Mouse (Mus musculus) gastrocnemius, postnatal 10 days (tissue): ENCODE measurements around the gene Hesx1. TPM values are rescaled to one million over a fixed set of nuclear protein-coding genes. Genes with fewer than 3 reads are reported as not detected.

Source experiments
- DNase-seq: peaks from one replicate; pipeline ENCODE4 v3.0.0; 2021; ENCODE audit warnings: mixed read lengths
- total RNA-seq, 2 experiments: library from RNA; stranded (reverse); gene quantifications; 2 replicates each; pipeline ENCODE4 v1.2.3; 2021

Gene Hesx1
- total RNA-seq, 2 experiments from 2014 or later = not detected

DNA sequence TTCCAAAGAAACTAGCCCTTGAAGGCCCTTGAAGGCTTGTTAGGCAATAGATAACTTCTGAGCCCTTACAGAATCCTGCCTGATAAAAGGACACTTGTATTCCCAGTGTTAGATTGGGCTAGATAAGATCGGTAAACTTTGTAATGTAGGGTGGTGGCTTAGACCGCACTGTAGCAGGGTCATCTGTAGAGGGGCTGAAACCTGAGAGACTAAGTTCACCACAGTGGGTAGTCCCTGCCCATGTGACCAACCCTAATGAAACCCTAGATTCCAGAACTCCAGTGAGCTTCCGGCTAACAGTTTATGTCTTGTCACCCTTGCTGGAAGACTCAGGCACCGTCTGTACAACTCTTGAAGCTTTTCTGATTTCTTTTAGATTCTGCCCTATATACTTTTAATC, 19.4 kb downstream of the Hesx1 start:
- no peak for DNase-seq

DNA sequence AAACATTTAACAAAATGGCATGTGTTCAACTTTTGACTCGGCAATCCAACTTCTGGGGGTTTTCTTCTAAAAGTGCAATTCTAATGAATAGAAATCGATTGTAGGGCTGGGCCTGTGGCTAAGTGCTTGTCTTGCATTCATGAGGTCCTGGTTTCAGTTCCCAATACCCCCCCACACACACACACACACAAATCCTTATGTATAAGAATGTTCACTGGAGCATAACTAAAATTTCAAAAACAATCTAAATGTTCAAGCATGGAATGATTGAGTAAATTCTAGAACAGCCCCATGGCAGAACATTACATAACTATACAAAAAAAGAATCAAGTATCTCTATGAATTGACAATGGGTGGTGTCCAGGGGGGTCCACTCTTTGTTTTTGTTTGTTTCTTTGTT, 23.7 kb downstream of the Hesx1 start:
- no peak for DNase-seq

- DNase-seq = peak; percentile 20
Observed at GRCm38 (mm10) chr14:27019850-27020249, 25.6 kb downstream of the Hesx1 start.

DNA sequence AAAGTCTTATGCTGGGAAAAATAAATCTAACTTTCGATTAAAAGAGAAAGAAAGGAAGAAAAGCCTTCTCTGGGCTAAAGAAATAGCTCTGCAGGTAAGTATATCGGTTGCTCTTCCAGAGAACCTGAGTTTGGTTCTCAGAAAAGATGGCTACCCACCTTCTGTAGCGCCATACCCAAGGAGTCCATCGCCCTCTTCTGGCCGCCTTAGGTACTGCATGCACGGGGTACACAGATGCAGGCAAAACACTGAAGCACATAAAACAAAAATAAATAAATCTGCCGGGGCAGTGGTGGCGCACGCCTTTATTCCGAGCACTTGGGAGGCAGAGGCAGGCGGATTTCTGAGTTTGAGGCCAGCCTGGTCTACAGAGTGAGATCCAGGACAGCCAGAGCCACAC, 28.7 kb downstream of the Hesx1 start:
- DNase-seq = peak; percentile 74

- DNase-seq = no peak
Observed at GRCm38 (mm10) chr14:27024664-27025063, 30.4 kb downstream of the Hesx1 start.

DNA sequence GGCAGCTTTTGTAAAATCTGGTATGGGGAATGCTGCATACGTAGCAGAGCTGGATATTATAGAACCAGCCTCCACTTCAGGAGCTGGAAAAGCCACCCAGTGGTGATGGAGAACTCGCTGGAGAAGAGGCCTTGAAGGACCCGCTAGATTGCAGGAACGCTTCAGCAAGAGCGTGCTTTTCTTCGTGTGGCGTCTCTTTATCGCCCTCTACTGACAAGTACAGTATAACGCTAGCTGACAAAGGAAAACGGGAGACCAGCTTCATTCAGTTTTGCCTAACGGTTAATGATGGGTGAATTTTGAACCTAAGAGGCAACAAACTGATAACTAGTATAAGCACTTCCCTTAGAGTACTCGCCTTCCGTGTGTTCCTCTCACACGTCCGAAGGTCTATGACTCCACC, 35.6 kb downstream of the Hesx1 start:
- no peak for DNase-seq

- DNase-seq = peak; percentile 81
Observed at GRCm38 (mm10) chr14:27031142-27031541, 36.9 kb downstream of the Hesx1 start.

- no peak for DNase-seq
Observed at GRCm38 (mm10) chr14:27037513-27037912, 43.3 kb downstream of the Hesx1 start.

DNA sequence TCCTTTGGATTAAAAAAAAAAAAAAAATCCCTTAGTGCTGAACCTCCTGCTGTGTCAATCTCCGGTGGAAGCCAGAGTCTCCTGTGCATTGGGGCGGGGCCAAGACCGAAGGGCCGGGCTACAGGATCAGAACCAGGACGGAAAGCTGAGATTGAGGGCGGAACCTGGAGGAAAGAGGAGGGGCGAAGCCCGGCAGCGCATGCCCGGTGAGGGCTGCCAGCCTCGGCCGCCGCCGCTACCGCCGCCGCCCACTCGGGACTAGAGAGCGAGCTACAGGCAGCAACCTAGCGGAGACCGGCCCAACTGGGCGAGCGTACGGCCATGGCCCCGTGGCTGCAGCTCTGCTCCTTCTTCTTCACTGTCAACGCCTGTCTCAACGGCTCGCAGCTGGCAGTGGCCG, 44.6 kb downstream of the Hesx1 start, which contains the start of gene Il17rd:
Gene Il17rd (plus strand): TSS at position 159 of the 400 bp plus-strand sequence.
- peak; percentile 85 for DNase-seq

- DNase-seq = peak; percentile 63
Observed at GRCm38 (mm10) chr14:27039281-27040248, 45.3 kb downstream of the Hesx1 start.

DNA sequence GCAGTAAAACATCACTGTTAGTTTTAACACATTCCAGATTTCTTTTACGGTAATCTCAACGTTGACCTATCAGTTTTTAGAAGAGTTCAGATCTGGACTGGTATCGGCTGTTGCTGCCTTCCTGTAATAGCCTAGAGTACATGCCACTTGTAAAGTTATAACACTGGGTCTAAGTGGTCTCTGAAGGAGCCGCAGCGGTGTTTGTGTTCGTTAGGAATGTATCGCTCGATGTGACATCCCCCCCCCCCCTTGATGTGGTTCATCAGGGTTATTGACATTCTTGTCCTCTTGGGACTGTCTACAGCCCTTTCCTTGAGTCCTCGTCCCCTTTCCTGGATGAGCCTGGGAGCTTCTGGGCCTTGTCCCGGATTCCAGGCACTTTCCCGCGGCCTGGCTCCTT, 46.2 kb downstream of the Hesx1 start:
- no peak for DNase-seq

GRCm38 (mm10) chr14:27042280-27042983, 48.2 kb downstream of the Hesx1 start:
- no peak for DNase-seq

- no peak for DNase-seq
Observed at GRCm38 (mm10) chr14:27043416-27043815, 49.2 kb downstream of the Hesx1 start.

GRCm38 (mm10) chr14:27044221-27044966, 50.2 kb downstream of the Hesx1 start:
- peak; percentile 29 for DNase-seq

- no peak for DNase-seq
Observed at GRCm38 (mm10) chr14:27044967-27045361, 50.7 kb downstream of the Hesx1 start.

- no peak for DNase-seq
Observed at GRCm38 (mm10) chr14:27048231-27048956, 54.2 kb downstream of the Hesx1 start.

DNA sequence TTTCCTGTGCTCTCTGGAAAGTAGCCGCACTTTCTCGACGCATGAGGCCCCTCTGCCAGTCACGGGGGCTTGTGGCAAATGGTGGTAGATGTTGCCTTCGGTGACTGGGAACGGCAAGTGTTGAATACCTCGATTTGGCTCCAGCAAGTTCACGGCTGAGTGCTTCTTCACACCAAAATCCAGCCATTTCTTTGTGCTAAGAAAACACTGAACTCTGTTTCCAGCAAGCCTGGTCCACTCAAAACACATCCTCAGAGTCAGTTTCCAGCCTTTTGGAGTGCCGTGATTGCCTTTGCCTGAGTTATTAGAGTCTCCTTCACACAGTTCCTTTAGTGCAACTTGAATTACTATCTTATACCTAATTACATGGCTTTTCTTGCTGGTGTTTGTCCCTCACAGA, 55.8 kb downstream of the Hesx1 start:
- no peak for DNase-seq

DNA sequence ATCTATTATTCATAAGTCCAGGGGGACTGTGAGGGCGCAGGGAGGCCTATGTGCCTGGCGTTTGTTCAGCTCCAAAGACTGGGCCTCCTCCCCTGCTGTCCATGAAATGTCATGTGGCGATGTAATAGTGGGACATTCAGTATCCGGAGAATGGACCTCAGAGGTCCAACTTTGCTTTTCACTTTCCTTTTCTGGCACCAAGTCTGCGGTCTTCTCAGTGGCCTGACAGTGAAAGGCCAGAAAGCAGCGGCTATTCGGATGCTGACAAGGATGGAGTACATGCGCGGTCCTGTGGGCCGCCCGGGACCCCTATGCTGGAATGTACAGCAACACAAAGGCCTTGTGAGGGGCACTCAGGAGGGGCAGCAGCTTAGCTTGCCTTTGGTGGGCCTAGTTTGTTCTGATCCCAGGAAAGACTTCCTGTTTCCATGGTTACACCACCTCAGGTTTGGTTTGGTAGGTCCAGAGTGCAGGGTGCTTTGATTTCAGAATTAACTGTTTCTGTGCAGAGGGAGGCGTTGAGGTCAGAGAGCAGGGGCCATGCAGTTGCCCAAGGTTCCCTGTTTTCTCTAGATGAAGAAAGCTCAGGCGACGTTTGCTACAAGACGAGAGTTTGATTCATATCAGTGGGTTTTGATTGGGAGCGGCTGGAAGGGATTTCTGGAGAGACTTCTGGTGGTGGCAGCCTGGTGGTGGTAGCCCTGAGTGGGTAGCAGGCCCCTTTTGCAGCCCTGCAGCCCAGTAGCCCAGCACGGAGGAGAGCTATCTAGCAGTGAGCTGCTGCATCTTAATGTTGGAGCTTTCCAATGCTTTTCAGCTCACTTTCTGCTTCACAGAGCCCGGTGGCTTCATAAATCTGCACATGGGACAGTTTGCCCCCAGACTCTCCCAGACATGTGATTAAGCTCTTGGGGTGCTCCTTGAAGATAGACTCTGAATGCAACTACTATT, 56.6 kb downstream of the Hesx1 start:
- no peak for DNase-seq

DNA sequence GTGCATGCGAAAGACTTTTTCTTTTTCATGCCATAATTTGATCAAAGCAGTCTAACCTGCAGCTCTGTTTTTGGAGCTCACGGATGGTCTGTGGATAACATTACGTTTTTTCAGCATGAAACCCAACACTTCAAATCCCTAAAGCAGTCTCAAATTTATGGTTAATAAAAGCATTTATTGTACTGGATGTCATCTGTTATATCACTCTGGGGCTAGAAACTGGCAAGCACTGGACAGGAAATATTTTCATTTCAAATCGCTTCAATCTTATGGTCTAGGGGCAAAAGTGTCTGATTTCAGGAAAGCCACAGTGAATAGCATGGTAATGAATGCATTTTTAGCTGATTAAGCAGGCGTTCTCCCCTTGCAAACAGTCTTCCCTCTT, 57.3 kb downstream of the Hesx1 start:
- no peak for DNase-seq
